Mouse (Mus musculus): ENCODE measurements around the gene Arhgap15. TPM values are rescaled to one million over a fixed set of nuclear protein-coding genes. Genes with fewer than 3 reads are reported as not detected.

Gene Arhgap15
- total RNA-seq, 2 experiments from 2014 or later: 9.7 to 39.8 TPM

DNA sequence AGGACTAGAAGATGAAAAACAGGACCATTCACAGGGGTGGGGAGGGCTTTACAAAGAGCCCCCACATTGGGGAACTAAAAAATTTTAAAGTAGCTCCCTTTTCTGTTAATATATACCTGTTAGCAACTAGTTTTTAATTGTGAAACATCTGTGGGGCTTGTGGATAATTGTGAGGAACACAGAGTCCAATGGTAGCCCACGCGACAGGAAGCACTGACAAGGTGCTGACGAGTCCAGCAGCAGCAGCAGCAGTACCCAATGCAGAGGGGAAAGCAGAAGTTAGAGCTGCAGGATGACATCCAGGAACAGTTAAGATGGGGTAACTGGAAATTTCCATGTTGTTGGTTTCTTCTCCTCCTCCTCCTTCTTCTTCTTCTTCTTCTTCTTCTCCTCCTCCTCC, 585.4 kb downstream of the Arhgap15 start:
- no peak for ATAC-seq (replicated peaks; ENCODE audit: low FRiP score, poor library complexity, severe bottlenecking)

DNA sequence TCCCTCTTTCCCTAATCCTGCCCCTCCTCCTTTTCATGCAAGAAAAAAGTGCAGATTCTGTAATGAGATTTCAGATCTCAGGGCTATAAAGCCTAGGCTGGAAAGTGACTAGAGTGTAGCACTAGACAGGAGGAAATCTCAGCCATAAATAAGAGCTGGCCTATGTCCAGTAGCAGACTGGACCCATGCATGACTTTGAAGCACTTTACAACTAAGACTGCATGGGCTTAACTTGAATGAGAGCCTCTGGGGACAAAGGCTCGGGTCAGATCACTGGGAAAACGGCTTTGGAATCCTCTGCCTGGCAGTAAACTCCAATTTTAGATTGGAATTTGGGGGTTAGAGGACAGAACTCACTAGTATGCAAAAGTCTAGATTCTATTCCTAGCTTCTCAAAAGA, 585.9 kb downstream of the Arhgap15 start:
- ATAC-seq (replicated peaks; ENCODE audit: low FRiP score, poor library complexity, severe bottlenecking): no peak

DNA sequence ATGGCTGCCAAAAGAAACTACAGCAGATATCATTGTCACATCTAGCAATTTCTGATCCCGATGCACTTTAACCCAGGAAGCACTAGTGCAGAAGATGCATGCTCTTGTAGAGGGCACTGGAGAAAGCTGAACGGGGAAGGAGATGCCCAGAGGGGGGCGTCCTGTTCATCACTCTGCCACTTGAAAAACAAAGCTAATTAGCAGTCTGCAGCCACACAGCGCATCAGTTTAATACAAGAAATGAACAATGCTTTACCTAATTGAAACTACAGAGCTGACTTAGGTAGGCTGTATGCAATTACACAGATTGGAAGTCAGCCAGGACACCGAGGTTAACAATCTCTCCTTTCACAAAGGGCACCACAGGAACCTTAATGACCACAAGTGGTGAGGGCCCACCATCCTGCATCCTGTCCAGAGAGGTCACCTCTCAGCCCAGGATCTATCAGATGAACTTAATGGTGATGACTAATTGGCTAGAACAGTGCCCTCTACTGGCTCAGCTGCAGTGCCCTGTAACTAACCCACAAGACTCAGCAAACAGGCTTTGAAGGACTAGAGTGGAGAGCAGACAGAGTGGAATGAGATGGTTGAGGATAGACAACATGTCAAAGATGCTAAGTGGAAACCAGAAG, 588.2 kb downstream of the Arhgap15 start:
- no peak for ATAC-seq (replicated peaks; ENCODE audit: low FRiP score, poor library complexity, severe bottlenecking)

DNA sequence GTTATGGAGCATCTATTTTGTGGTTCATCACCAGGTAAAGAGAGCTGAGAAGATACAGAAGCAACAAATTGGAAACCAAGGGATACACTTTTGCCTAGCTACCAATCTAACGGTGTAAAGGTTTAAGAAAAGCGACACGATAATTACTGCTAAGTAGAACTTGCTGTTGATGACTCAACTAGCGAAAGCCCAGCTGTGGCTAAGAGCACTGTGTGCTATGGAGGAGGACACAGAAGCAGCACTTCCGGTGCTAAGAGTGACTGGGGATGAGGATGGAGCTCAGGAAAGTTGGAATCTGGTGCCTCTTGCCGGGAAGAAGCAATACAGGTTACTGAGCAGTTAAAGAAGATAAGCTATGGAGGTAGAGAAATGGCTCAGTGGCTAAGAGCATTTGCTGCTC, 589.8 kb downstream of the Arhgap15 start:
- ATAC-seq (replicated peaks; ENCODE audit: low FRiP score, poor library complexity, severe bottlenecking): no peak

DNA sequence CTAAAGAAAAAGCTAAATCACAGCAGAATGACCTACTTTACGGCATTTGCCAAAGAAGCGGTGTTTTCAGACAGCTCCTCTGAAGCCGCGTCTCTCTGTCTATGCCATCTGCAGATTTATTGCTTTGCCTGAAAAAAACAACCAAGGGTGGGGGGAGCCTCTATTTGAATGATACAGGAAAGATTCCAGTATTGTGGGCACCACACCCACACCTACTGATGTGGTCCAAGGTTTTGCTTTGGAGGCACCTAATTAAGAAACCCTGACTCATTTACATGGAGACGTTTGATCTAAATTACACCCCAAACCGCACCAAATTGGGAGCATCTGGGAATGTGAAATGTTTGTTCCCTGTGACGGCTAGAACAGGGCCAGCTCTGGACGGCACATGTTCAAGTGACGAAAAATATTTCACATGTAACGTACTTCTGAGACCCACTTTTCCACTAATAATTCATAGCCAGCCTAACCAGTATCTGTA, 592.5 kb downstream of the Arhgap15 start:
- ATAC-seq (replicated peaks; ENCODE audit: low FRiP score, poor library complexity, severe bottlenecking): no peak

DNA sequence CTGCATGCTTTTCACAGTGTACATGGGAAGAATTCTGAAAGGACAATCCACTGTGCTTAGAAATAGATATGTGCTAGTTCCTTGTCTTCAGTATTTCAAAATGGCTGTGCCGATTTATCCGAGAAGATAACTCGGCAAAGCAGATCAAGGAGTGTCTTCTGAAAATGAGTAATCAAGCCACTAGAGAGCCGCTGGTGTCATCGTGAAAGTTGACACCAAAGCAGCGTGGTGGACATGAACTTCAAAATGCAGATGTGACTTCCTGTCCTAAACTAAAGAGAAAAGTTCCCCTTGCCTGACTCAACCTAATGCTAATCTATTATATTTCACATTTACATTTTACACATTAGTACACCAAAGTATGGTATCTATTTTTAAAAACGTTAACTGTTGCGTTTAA, 596.2 kb downstream of the Arhgap15 start:
- ATAC-seq (replicated peaks; ENCODE audit: low FRiP score, poor library complexity, severe bottlenecking): no peak

DNA sequence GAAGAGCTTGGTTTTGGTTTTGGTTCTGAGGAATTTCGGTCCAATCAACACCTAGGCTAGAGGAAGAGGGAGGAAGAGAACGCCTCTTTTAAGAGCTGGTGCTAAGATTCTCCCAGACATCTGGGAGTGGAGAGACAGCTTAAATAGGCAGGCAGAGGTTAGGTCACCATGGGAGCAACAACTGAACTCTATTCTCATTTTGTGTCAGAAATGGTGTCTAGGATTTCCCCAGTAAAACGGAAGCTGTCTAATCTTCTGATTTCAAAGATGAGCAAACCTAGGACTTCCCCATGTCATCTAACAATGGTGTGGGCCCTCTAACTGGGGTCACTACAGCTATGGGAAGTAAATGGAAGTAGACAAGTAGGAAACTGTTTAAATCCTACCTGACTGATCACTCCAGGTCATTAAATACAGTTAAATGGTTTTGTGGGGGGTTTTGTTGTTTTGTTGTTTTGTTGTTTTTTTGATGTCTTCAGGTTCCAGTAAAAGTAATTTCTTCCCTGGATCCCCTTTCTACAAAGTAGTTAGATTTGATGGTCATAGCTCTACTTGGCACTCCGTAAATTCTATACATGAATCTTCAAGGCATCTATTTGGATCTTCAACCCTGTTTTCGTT, 596.8 kb downstream of the Arhgap15 start:
- no peak for ATAC-seq (replicated peaks; ENCODE audit: low FRiP score, poor library complexity, severe bottlenecking)

DNA sequence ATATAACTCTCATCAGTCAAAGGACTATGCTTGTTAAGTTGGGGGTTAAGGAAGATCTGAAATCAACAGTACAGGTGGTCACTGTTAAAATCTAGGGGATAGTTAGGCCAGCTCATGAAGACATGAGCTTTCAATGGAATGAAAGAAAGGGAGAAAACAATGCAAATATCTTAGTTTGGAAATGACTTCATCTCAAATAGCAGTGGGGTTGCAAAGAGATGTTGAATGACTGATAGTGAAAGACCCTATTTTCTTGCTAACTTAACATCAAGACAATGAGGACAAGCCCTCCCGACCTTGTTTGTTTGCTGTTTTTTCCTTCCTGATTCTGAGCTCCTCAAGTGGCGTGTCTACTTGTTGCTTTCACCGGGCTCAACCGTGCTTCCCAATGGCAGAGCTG, 597.6 kb downstream of the Arhgap15 start:
- no peak for ATAC-seq (replicated peaks; ENCODE audit: low FRiP score, poor library complexity, severe bottlenecking)

DNA sequence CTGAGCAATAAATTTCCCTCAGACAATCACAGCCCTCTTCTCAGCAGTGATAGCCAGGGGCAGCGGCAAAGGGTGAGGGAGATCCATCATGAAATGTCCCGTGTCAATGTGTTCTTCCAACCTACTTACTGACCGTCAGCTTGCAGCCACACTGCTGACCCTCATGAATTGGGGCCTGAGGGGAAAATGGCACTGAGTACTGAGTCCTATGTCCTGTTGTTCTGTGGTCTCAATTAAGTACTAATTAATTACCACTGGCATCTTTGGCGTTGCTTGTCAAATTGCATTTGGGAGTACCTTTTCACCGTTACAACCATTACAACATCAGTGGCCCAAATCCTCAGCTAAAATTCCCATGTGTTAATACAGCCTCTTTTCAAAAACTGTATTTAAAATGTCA, 599.2 kb downstream of the Arhgap15 start:
- no peak for ATAC-seq (replicated peaks; ENCODE audit: low FRiP score, poor library complexity, severe bottlenecking)

DNA sequence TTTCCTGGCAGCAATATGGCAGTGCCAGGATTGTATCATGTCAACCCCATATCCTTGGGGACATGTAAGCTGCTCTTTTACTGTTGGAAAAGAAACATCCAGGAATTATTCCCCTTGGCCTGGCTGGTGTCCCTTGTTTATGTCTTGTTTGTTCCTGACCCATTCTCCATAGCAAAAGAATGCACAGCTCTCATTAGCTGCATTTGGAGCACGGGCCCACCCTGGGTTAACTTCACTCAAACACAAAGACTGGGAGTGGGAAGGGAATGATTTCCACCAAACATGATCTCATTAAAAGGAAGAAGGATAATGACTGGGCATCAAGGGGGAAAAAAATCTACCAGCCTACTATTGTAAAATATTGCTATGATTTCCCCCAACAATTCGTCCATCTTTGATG, 600.5 kb downstream of the Arhgap15 start:
- ATAC-seq (replicated peaks; ENCODE audit: low FRiP score, poor library complexity, severe bottlenecking): no peak

DNA sequence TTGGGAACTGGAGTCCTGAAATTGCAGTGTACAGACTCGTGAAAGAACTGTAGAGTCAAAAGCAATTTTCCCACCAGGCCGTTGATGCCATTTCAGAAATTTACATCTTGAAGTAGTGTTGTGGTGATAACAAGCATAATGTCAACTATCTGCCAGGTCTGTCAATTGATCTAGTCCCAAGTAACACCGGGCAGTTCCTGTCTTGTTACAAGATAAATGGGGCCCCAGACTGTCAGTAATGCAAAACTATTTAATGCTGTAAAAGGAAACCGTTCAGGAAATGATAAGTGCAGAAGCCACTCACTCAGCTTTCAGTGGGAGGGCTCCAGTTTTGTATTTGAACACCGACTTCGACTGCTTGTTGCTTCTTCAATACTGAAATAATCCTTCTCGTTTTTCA, 604.3 kb downstream of the Arhgap15 start:
- ATAC-seq (replicated peaks; ENCODE audit: low FRiP score, poor library complexity, severe bottlenecking): no peak

DNA sequence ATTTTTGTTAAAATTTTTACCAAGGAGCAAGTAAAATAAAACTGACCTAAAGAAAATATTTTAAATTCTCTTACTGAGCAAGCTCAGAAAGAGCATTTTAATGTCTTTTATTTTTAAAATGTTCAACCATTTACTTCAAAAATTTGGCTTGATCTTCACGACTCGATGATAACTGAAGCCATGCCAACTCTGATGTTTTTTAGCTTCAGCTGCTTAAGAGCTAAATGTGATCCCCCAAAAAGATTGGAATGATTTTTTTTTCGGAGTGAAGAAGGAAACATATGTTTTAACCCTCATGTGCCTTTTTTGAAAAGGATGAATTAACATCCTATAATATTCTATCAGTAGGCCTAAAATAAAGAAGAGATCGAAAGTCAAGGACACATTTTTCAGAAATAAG, 605.0 kb downstream of the Arhgap15 start:
- ATAC-seq (replicated peaks; ENCODE audit: low FRiP score, poor library complexity, severe bottlenecking): no peak

DNA sequence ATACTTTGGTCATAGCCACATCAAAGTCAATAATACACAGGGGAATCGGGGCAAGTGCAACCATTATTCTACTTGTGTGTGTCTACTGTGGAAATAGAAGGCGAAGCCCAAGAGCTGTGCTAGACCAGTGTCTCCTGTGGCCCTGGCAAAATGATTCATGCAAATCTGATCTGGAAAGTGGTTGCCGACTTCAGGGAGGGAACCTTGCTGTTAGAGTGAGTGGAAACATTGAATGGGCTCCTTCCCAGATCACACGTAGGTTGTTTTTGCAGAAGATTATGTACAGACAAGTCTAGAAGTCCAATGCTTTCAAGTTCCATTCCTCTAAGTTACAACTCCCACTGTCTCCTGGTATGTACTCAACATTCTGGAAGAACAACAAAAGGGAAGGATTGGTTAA, 606.2 kb downstream of the Arhgap15 start:
- no peak for ATAC-seq (replicated peaks; ENCODE audit: low FRiP score, poor library complexity, severe bottlenecking)

DNA sequence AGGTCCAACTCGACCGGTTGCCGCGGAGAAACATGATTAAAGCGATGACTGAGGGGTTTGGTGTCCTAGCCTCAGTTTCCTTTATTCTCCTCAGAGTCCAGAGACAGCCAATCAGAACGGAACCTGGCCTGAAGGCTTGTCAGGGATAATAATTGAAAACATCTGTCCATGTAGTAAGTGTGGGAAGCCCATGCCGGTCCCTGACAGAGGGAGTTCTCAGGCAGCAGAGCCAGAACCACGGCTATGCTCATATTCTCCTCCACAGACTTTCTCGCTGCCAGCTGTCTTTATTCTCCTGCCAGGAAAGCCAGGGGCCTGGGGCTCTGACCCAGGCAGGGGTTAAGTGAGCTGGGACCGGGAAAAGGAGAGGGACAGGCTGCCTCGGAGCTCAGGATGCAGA, 606.7 kb downstream of the Arhgap15 start:
- no peak for ATAC-seq (replicated peaks; ENCODE audit: low FRiP score, poor library complexity, severe bottlenecking)

DNA sequence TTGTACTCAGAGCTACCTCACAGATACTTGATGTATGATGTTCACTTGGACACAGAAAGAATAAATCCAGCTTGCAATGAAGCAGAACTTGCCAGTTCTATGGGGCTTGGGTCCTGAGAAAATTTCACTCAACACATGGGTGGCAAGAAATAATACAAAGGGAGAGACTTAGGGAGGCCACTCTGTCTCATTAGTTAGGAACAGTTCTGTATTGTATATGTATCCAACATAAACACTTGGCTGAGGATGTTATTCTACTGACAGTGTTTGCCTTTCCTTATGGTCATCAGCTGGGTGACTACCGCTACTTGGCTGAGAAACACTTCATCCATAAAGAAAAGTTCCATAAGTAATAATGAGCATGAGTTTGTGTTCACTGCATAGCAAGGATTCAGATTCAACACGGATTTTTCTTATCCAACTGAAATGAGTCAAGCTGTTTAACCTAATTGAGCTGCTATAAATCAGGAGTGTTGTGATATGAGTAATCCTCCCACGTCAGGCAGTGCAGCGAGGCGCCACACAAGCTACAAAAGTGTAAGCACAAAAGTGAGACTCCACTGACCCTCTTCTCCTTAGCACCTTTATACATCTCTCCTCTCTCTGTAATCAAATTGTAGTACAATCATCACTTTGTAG, 607.7 kb downstream of the Arhgap15 start:
- ATAC-seq (replicated peaks; ENCODE audit: low FRiP score, poor library complexity, severe bottlenecking): no peak

DNA sequence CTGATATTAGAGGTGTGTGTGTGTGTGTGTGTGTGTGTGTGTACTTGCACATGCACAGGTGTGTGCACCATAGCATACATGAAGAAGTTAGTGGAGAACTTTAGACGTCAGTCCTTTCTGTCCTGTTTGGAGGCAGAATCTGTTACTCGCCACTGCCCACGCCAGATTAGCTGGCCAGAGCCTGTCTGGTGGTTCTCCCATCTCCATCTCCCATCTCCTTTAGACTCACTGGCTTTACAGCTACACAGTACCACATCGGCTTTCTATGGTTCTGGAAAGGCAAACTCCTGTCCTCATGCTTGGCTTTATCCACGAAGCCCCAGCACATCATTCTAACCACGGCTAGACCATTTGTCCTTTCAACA, 608.2 kb downstream of the Arhgap15 start:
- no peak for ATAC-seq (replicated peaks; ENCODE audit: low FRiP score, poor library complexity, severe bottlenecking)

DNA sequence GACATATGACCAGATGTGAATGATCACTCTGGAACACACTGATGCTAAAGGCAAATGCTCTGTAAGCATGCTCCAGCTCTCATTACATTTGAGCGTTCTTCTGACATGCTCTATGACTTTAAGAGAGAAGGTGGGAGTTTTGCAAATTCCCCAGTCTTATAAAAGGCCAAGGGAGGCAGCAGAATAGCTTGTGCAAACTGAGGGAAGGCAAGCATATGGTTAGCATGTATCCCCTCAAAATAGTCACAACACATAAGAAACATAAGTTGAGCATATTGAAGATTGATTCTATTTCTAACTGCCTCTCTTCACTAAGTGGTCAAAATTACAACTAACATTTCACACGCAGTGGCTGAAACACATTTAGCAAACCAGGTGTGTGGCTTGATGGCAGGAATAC, 631.6 kb downstream of the Arhgap15 start:
- ATAC-seq (replicated peaks; ENCODE audit: low FRiP score, poor library complexity, severe bottlenecking): no peak

DNA sequence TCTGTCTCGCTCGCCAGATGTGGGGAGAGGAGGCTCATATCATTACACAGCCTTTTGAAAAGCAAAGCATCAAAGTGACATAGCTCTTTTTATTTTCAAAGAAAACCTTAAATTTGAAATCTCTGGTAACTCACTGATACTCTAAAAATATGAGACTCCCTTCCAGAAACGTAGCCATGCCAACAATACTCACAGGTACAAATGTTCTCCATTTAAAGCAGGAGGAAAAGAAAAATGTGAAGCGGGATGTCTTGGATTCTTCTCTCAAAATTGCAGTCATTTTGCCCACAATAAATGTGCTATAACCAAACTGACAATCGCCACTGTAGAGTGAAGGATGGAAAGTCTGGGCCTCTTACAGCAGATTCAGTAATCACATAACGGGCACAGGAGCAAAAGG, 635.9 kb downstream of the Arhgap15 start:
- no peak for ATAC-seq (replicated peaks; ENCODE audit: low FRiP score, poor library complexity, severe bottlenecking)

DNA sequence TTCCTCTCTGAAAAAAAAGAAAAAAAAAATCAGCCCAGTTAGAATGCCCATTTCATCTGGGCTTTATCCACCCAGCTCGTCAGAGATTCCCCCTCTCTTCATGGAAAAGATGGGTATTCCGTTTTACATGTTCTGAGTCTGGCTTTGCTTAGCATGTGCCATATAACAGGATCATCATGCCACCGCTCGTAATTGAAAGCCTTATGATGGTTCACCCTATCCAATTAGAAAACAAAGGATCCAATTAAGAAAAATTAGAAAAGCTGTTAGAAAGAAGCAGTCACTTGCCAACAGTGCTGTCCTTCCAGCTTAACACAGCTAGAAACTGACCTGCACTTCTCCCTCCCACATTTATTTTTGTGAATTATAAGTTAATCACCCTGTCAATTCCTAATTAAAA, 640.9 kb downstream of the Arhgap15 start:
- no peak for ATAC-seq (replicated peaks; ENCODE audit: low FRiP score, poor library complexity, severe bottlenecking)

DNA sequence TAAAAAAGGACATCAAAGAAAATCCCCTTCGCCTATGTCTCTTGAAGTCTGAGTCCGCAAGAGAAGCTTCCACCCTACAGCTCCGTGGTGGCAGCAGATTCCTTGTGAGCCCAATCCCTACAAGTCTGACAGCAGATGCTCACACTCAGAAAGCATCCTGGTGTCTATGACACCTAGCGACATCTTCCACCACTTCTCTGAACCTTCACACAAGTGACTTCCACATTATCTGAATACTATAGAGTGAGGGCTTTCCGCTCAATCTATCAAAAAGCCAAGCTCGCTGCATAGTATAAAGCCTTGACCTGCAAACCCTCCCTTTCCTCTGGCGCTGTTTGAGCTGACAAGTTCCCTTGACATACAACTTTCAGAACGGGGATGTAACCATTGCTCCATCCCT, 645.2 kb downstream of the Arhgap15 start:
- no peak for ATAC-seq (replicated peaks; ENCODE audit: low FRiP score, poor library complexity, severe bottlenecking)

DNA sequence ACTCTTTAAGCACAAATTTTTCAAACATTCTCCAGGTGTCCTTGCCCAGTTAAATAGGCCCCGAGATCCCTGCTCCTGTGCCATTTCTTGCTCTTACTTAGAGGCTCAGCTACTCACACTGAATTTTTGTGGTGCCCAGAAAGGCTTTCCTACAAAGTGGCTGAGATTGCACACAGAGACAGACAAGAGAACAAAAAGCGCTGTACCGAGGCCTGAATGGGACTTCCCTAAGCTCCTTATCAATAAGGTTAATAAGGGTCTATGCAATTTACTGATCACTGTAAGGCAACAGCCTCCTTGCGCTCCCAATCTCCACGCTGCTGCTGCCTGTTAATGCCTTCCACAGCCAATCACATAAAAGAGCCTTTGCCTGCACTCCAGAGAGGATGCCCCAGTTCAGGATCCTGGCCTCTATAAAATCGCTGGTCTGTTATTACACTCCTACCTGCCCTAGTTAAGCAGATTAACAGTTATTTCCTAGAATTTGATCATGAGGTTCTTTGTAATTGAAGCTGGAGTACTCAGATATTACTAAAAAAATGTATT, 646.4 kb downstream of the Arhgap15 start:
- no peak for ATAC-seq (replicated peaks; ENCODE audit: low FRiP score, poor library complexity, severe bottlenecking)
